Mouse (Mus musculus): Measurements from ENCODE around the gene Ddc. TPM values are rescaled to one million over a fixed set of nuclear protein-coding genes. Genes with fewer than 3 reads are reported as not detected.

The Ddc gene
- total and polyA plus RNA-seq, 3 experiments = 0.07 to 0.08 TPM; not detected in 1

- DNase-seq (ENCODE audit: low read depth, low spot score) = no peak
- Histone ChIP-seq H3K4me1 (ENCODE audit: control insufficient read depth in 1 of 2, insufficient read depth in 2 of 2, low read length in 2 of 2) (peaks cover 17 to 30% of the 10 kb centered on the region in 2 experiments), H3K36me3 (ENCODE audit: control insufficient read depth in 1 of 2, insufficient read depth in 2 of 2, low read length in 2 of 2) (peaks cover 46 to 62% of the 10 kb centered on the region in 2 experiments), H3K9me3 (replicated peaks; ENCODE audit: insufficient read depth, low read length) (no peaks in the 10 kb centered on the region), H3K27ac (ENCODE audit: control insufficient read depth, low read depth, low read length) (no peak overlapping the region), H3K79me2 (ENCODE audit: control insufficient read depth, insufficient read depth, low read length, poor library complexity) (peaks cover 16% of the 10 kb centered on the region), H3K9ac (ENCODE audit: control insufficient read depth, low read depth, low read length, poor library complexity, severe bottlenecking) (no peak overlapping the region), H3K27me3 (ENCODE audit: control insufficient read depth in 1 of 2, insufficient read depth in 2 of 2, low read length in 2 of 2) (no peaks in the 10 kb centered on the region), H3K4me3 (ENCODE audit: control insufficient read depth in 1 of 2, insufficient read depth in 1 of 2, low read depth in 2 of 2, low read length in 2 of 2) (no peak overlapping the region)
- TF ChIP-seq ZC3H11A (IDR thresholded peaks at IDR 0.05; ENCODE audit: low read depth, low read length) = no peak
- no peak for TF ChIP-seq TAL1 (IDR thresholded peaks at IDR 0.05; ENCODE audit: low read length)
- no peak for TF ChIP-seq HCFC1 (IDR thresholded peaks at IDR 0.05; ENCODE audit: low read depth, low read length)
- TF ChIP-seq SMC3 (IDR thresholded peaks at IDR 0.05; ENCODE audit: low read depth, low read length) = no peak
- TF ChIP-seq JUND (IDR thresholded peaks at IDR 0.05; ENCODE audit: low read depth, low read length) = no peak
These were observed 96.9 kb downstream of the Ddc start for GRCm38 (mm10) chr11:11801067-11801466.

- H3K36me3 ChIP-seq (ENCODE audit: control insufficient read depth in 1 of 2, insufficient read depth in 2 of 2, low read length in 2 of 2) = peaks cover 44 to 60% of the 10 kb centered on the region in 2 experiments
- no peak overlapping the region for H3K27ac ChIP-seq (ENCODE audit: control insufficient read depth, low read depth, low read length)
- no peak for DNase-seq (ENCODE audit: low read depth, low spot score)
- H3K9ac ChIP-seq (ENCODE audit: control insufficient read depth, low read depth, low read length, poor library complexity, severe bottlenecking) = no peak overlapping the region
- H3K79me2 ChIP-seq (ENCODE audit: control insufficient read depth, insufficient read depth, low read length, poor library complexity) = peaks cover 15% of the 10 kb centered on the region
- peaks cover 17 to 30% of the 10 kb centered on the region in 2 experiments for H3K4me1 ChIP-seq (ENCODE audit: control insufficient read depth in 1 of 2, insufficient read depth in 2 of 2, low read length in 2 of 2)
- H3K27me3 ChIP-seq (ENCODE audit: control insufficient read depth in 1 of 2, insufficient read depth in 2 of 2, low read length in 2 of 2) = no peaks in the 10 kb centered on the region
- no peaks in the 10 kb centered on the region for H3K9me3 ChIP-seq (replicated peaks; ENCODE audit: insufficient read depth, low read length)
- H3K4me3 ChIP-seq (ENCODE audit: control insufficient read depth in 1 of 2, insufficient read depth in 1 of 2, low read depth in 2 of 2, low read length in 2 of 2) = no peak overlapping the region
- TF ChIP-seq MYB (IDR thresholded peaks at IDR 0.05; ENCODE audit: low read depth, low read length) = no peak
- no peak for TF ChIP-seq JUND (IDR thresholded peaks at IDR 0.05; ENCODE audit: low read depth, low read length)
- TF ChIP-seq ZNF384 (IDR thresholded peaks at IDR 0.05; ENCODE audit: low read depth, low read length) = peak; percentile 44
- no peak for TF ChIP-seq MAFK (IDR thresholded peaks at IDR 0.05; ENCODE audit: borderline replicate concordance, low read depth, low read length)
- no peak for TF ChIP-seq MAX (IDR thresholded peaks at IDR 0.05; ENCODE audit: low read length)
- 0 out of 2 replicates have a peak, but pooled peaks have one; percentile 7 for TF ChIP-seq POLR2AphosphoS2 (IDR thresholded peaks at IDR 0.05; ENCODE audit: low read length)
- TF ChIP-seq CTCF (IDR thresholded peaks at IDR 0.05 in 2 of 3, conservative IDR thresholded peaks at IDR 0.05 in 1 of 3; ENCODE audit: control insufficient read depth in 1 of 3, insufficient read depth in 1 of 3, low read depth in 2 of 3, low read length in 3 of 3, poor library complexity in 1 of 3, severe bottlenecking in 1 of 3) = no peak
- TF ChIP-seq MEF2A (IDR thresholded peaks at IDR 0.05; ENCODE audit: extremely low read depth, insufficient replicate concordance, low read depth, low read length, poor library complexity, severe bottlenecking) = 0 out of 2 replicates have a peak, but pooled peaks have one; percentile 20
- TF ChIP-seq GABPA (IDR thresholded peaks at IDR 0.05; ENCODE audit: low read depth, low read length) = no peak
- no peak for TF ChIP-seq KAT2A (conservative IDR thresholded peaks at IDR 0.05; ENCODE audit: low read depth, low read length)
- peak; percentile 29 to 44; a peak in 2 of 4 replicates for TF ChIP-seq EP300 (IDR thresholded peaks at IDR 0.05; ENCODE audit: low read depth in 1 of 2, low read length in 2 of 2)
- TF ChIP-seq ETS1 (IDR thresholded peaks at IDR 0.05; ENCODE audit: low read depth, low read length) = peak; percentile 34; the same call in 1 of the 2 replicates
- 0 out of 2 replicates have a peak, but pooled peaks have one; percentile 40 for TF ChIP-seq GATA1 (IDR thresholded peaks at IDR 0.05; ENCODE audit: low read depth, low read length)
- no peak for TF ChIP-seq USF2 (IDR thresholded peaks at IDR 0.05; ENCODE audit: borderline replicate concordance in 1 of 2, insufficient read depth in 1 of 2, low read depth in 1 of 2, low read length in 2 of 2)
- TF ChIP-seq HCFC1 (IDR thresholded peaks at IDR 0.05; ENCODE audit: low read depth, low read length) = no peak
- peak; percentile 64; the same call in 1 of the 2 replicates for TF ChIP-seq TCF12 (IDR thresholded peaks at IDR 0.05; ENCODE audit: low read depth, low read length)
- TF ChIP-seq BHLHE40 (IDR thresholded peaks at IDR 0.05; ENCODE audit: borderline replicate concordance, low read depth, low read length) = no peak
These were observed 97.6 kb downstream of the Ddc start for GRCm38 (mm10) chr11:11800304-11800703.

All from MEL (cell line).